Mouse (Mus musculus): ENCODE data around the gene Ccdc110. TPM values are rescaled to one million over a fixed set of nuclear protein-coding genes. Genes with fewer than 3 reads are reported as not detected.
A peak's percentile ranks its signal among the peaks of the same experiment; 100 is the strongest.

The Ccdc110 gene
- polyA plus RNA-seq (2014; fragmentation: Nextera tagmentation; extraction: Ambion mirVana) = 0.11 TPM in 1 of 2 replicates, not detected in the other

DNA sequence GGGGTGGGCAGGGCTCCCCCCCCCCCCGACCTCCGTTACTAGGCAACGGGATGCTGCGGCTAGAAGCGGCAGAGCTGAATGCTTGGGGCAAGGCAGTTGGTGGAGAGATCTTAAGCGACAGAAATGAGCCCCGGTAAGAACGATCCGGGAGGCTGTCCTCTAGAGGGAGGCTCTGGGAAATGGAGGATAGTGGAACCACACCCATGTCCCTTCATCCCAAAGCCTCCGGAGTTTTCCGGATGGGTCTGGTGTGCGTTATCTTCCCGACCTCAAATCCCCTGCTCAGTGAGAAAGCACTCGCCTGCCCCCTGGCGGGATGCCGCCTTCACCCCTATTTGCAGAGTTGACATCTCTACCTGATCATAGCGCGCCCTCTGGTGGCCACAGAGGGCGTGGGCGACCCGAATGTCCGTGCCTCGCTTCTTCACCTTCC lies at the start of gene Ccdc110:
Ccdc110 (plus strand) TSS at position 38 of the 433 bp plus-strand sequence.
- DNase-seq (ENCODE audit: low spot score) = peak; percentile 99
- Histone ChIP-seq H3K4me2 (ENCODE audit: low read depth, severe bottlenecking) (peak within 1 kb of the TSS; percentile 40; the same call in 1 of the 2 replicates), H3K27ac (replicated peaks; ENCODE audit: low read depth, low read length) (no peak within 1 kb of the TSS), H3K9me3 (ENCODE audit: control insufficient read depth, low read length) (no peaks in the 10 kb centered on the region), H3K36me3 (ENCODE audit: control insufficient read depth, insufficient read depth, low read length) (no peaks in the 10 kb centered on the region), H3K27me3 (ENCODE audit: control insufficient read depth, insufficient read depth, low read length) (no peaks in the 10 kb centered on the region), H3K4me3 (ENCODE audit: low read depth, low read length) (peak within 1 kb of the TSS; percentile 19), H3K9ac (ENCODE audit: low read length) (no peak within 1 kb of the TSS), H3K4me1 (ENCODE audit: control insufficient read depth, insufficient read depth, low read length) (no peaks in the 10 kb centered on the region)
- 3% methylated on average over 23 of the region's 23 CpGs for WGBS
- peak; percentile 62; the same call in 1 of the 2 replicates for ATAC-seq (ENCODE audit: insufficient number of reproducible peaks, low FRiP score, low TSS enrichment, low read depth)

DNA sequence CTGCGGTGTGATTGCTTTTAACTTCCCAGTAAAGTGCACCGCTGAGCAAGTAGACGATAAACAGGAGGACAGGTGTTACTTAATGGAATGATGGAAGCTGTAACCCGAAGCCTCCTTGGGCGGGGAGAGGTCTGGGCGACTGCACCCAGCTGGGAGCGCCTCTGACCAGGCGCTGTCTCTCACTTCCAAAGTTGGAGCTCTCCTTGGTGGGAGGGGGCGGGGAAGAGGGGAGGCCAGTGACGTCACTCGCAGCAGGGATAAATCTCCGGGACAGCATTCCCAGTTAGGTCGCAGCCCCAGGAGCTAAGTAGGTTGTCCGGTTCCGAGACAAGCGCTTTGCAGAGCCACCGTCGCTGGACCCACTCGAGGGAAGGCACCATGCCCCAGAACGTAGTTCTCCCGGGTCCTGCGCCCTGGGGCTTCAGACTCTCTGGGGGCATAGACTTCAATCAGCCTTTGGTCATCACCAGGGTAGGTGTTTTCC lies 49.2 kb upstream of the Ccdc110 start, which contains the start of gene Pdlim3:
Pdlim3 (plus strand) TSS at position 260 of the 484 bp plus-strand sequence.
- Histone ChIP-seq H3K27me3 (ENCODE audit: control insufficient read depth, insufficient read depth, low read length) (no peaks in the 10 kb centered on the region), H3K27ac (replicated peaks; ENCODE audit: low read depth, low read length) (no peak within 1 kb of the TSS), H3K4me1 (ENCODE audit: control insufficient read depth, insufficient read depth, low read length) (no peaks in the 10 kb centered on the region), H3K9me3 (ENCODE audit: control insufficient read depth, low read length) (no peaks in the 10 kb centered on the region), H3K4me2 (ENCODE audit: low read depth, severe bottlenecking) (peak within 1 kb of the TSS; percentile 67), H3K4me3 (ENCODE audit: low read depth, low read length) (peak within 1 kb of the TSS; percentile 24), H3K9ac (ENCODE audit: low read length) (no peak within 1 kb of the TSS), H3K36me3 (ENCODE audit: control insufficient read depth, insufficient read depth, low read length) (no peaks in the 10 kb centered on the region)
- peak; percentile 83 for ATAC-seq (ENCODE audit: insufficient number of reproducible peaks, low FRiP score, low TSS enrichment, low read depth)
- peak; percentile 75 for DNase-seq (ENCODE audit: low spot score)
- under 1% methylated on average over 22 of the region's 22 CpGs for WGBS

DNA sequence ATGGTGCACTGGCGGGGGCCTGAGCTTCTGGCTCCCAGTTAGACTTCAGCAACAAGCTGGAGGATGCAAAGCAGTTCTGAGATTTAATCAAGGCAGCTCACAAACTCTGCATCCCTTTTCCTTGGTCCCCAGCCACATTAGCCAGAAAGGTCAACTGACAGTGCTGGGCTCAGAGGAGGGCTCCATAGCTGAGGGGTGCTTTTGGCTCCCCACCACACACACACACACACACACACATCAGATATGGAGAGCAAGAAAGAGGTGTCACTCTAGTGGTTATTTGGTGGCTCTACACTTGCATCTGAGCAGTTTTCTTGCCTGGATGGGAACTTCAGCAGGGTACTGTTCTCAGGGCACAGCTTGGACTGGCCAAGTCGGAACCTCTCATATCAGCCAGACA lies 48.6 kb upstream of the Ccdc110 start:
- Histone ChIP-seq H3K9ac (ENCODE audit: low read length) (no peak overlapping the region), H3K27ac (replicated peaks; ENCODE audit: low read depth, low read length) (no peak overlapping the region), H3K4me3 (ENCODE audit: low read depth, low read length) (peak overlapping the region; percentile 24), H3K4me2 (ENCODE audit: low read depth, severe bottlenecking) (peak overlapping the region; percentile 67), H3K9me3 (ENCODE audit: control insufficient read depth, low read length) (no peaks in the 10 kb centered on the region), H3K36me3 (ENCODE audit: control insufficient read depth, insufficient read depth, low read length) (no peaks in the 10 kb centered on the region), H3K27me3 (ENCODE audit: control insufficient read depth, insufficient read depth, low read length) (no peaks in the 10 kb centered on the region), H3K4me1 (ENCODE audit: control insufficient read depth, insufficient read depth, low read length) (no peaks in the 10 kb centered on the region)
- no peak for DNase-seq (ENCODE audit: low spot score)
- 0 out of 2 replicates have a peak, but pooled peaks have one; percentile 32 for ATAC-seq (ENCODE audit: insufficient number of reproducible peaks, low FRiP score, low TSS enrichment, low read depth)
- 26% methylated on average over 2 of the region's 2 CpGs for WGBS

DNA sequence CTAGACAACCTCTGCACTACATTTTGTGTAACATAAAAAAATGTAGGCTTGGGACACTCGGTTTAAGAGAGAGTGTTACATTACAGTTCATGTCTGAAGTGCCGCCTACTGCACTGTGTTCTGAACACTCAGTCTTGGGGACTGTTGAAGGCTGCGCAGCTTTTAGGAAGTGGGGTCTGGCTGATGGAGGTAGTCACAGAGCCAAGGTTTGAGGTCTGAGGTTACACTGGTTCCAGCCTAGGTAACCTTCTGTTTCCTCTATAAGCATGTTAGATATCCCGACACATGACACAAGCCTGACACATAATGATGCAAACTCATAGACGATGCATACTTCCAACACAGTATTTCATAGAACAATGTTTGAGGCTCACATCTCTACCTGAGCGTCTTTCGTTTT lies 44.7 kb upstream of the Ccdc110 start:
- H3K4me2 ChIP-seq (ENCODE audit: low read depth, severe bottlenecking) = no peak overlapping the region
- WGBS = 92% methylated on average over 7 of the region's 7 CpGs
- H3K4me3 ChIP-seq (ENCODE audit: low read depth, low read length) = no peak overlapping the region
- ATAC-seq (ENCODE audit: insufficient number of reproducible peaks, low FRiP score, low TSS enrichment, low read depth) (no peak), DNase-seq (ENCODE audit: low spot score) (no peak)
- no peaks in the 10 kb centered on the region for H3K9me3 ChIP-seq (ENCODE audit: control insufficient read depth, low read length)
- H3K4me1 ChIP-seq (ENCODE audit: control insufficient read depth, insufficient read depth, low read length) = no peaks in the 10 kb centered on the region
- no peaks in the 10 kb centered on the region for H3K36me3 ChIP-seq (ENCODE audit: control insufficient read depth, insufficient read depth, low read length)
- no peak overlapping the region for H3K27ac ChIP-seq (replicated peaks; ENCODE audit: low read depth, low read length)
- no peak overlapping the region for H3K9ac ChIP-seq (ENCODE audit: low read length)
- H3K27me3 ChIP-seq (ENCODE audit: control insufficient read depth, insufficient read depth, low read length) = no peaks in the 10 kb centered on the region

DNA sequence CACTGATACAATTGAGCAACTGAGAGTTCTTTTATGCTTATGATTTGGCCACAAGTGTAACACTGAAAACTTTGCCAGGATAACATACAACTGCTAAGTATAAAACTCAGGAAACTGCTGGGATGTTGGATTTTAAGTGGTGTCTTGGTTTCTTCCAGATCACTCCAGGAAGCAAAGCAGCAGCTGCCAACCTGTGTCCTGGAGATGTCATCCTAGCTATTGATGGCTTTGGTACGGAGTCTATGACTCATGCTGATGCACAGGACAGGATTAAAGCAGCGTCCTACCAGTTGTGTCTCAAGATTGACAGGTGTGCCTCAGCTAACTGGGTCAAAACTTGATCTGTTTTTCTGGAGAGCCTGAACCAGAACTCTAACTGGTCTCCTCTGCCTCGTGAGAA lies 37.8 kb upstream of the Ccdc110 start:
- Histone ChIP-seq H3K4me1 (ENCODE audit: control insufficient read depth, insufficient read depth, low read length) (no peaks in the 10 kb centered on the region), H3K4me3 (ENCODE audit: low read depth, low read length) (no peak overlapping the region), H3K9ac (ENCODE audit: low read length) (no peak overlapping the region), H3K9me3 (ENCODE audit: control insufficient read depth, low read length) (no peaks in the 10 kb centered on the region), H3K27ac (replicated peaks; ENCODE audit: low read depth, low read length) (no peak overlapping the region), H3K4me2 (ENCODE audit: low read depth, severe bottlenecking) (no peak overlapping the region), H3K36me3 (ENCODE audit: control insufficient read depth, insufficient read depth, low read length) (no peaks in the 10 kb centered on the region), H3K27me3 (ENCODE audit: control insufficient read depth, insufficient read depth, low read length) (no peaks in the 10 kb centered on the region)
- DNase-seq (ENCODE audit: low spot score) (no peak), ATAC-seq (ENCODE audit: insufficient number of reproducible peaks, low FRiP score, low TSS enrichment, low read depth) (no peak)
- 87% methylated on average over 3 of the region's 3 CpGs for WGBS

DNA sequence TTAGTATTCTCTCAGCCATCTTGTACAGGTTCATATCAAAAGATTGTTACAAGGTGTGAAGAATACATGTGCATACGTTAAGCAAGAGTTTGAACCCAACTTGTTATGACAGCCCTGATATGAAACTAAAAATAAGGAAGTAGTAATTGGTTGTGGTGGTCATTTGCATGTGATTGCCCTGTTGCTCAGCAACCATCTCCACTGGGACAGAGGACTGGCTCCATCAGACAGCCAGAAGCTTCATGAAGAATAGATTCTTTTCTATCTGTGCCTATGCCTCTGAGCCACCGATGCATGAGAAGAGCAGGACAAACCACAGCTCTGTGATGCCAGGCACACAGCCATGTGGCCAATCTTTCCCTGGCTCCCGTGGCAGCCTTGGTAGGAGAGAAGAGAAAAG lies 34.6 kb upstream of the Ccdc110 start:
- Histone ChIP-seq H3K4me3 (ENCODE audit: low read depth, low read length) (no peak overlapping the region), H3K9ac (ENCODE audit: low read length) (no peak overlapping the region), H3K4me2 (ENCODE audit: low read depth, severe bottlenecking) (no peak overlapping the region), H3K27me3 (ENCODE audit: control insufficient read depth, insufficient read depth, low read length) (no peaks in the 10 kb centered on the region), H3K9me3 (ENCODE audit: control insufficient read depth, low read length) (no peaks in the 10 kb centered on the region), H3K4me1 (ENCODE audit: control insufficient read depth, insufficient read depth, low read length) (no peaks in the 10 kb centered on the region), H3K27ac (replicated peaks; ENCODE audit: low read depth, low read length) (no peak overlapping the region), H3K36me3 (ENCODE audit: control insufficient read depth, insufficient read depth, low read length) (no peaks in the 10 kb centered on the region)
- WGBS = 85% methylated on average over 3 of the region's 3 CpGs
- DNase-seq (ENCODE audit: low spot score) = no peak
- ATAC-seq (ENCODE audit: insufficient number of reproducible peaks, low FRiP score, low TSS enrichment, low read depth) = no peak

DNA sequence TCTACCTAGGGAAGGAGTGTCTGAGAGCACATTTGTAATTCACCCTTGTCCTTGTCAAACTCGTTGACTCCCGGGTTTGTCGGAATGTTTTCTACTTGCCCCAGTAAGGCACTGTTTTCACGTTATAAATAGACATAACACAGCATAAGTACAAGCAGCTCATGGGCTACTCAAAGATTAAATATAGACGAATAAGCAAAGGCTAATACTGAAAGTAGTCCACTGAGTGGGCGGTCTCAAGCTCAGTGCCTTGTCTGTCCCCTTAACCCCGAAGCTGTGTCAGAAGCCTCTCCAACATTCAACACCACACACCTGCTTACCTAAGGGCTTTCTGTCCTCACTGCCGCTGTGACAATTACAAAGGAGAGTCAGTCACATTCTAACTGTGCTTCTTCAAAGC lies 32.8 kb upstream of the Ccdc110 start:
- H3K27ac ChIP-seq (replicated peaks; ENCODE audit: low read depth, low read length) = no peak overlapping the region
- no peak overlapping the region for H3K9ac ChIP-seq (ENCODE audit: low read length)
- ATAC-seq (ENCODE audit: insufficient number of reproducible peaks, low FRiP score, low TSS enrichment, low read depth) (no peak), DNase-seq (ENCODE audit: low spot score) (no peak)
- no peaks in the 10 kb centered on the region for H3K36me3 ChIP-seq (ENCODE audit: control insufficient read depth, insufficient read depth, low read length)
- no peaks in the 10 kb centered on the region for H3K9me3 ChIP-seq (ENCODE audit: control insufficient read depth, low read length)
- H3K4me2 ChIP-seq (ENCODE audit: low read depth, severe bottlenecking) = no peak overlapping the region
- H3K4me1 ChIP-seq (ENCODE audit: control insufficient read depth, insufficient read depth, low read length) = no peaks in the 10 kb centered on the region
- H3K27me3 ChIP-seq (ENCODE audit: control insufficient read depth, insufficient read depth, low read length) = no peaks in the 10 kb centered on the region
- H3K4me3 ChIP-seq (ENCODE audit: low read depth, low read length) = no peak overlapping the region
- 81% methylated on average over 8 of the region's 8 CpGs for WGBS

DNA sequence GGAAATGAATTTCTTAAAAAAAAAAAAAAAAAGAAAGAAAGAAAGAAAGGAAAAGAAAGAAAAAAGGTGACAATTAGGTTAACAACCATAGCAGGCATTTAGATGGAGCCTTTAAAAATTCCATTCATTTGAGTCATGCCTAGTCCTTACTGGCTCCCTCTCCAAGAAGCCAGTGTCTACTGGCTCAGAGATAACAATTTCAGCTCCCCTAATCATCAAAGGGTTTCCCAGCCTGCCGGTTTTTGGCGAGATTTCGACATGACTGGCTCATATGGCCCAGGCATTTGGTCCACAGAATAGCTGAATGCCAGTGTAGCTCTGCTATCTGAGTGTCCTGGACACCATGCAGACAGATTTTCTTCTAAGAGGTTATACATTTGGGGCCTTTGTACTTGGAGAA lies 30.8 kb upstream of the Ccdc110 start:
- no peak for ATAC-seq (ENCODE audit: insufficient number of reproducible peaks, low FRiP score, low TSS enrichment, low read depth)
- Histone ChIP-seq H3K27ac (replicated peaks; ENCODE audit: low read depth, low read length) (no peak overlapping the region), H3K4me1 (ENCODE audit: control insufficient read depth, insufficient read depth, low read length) (no peaks in the 10 kb centered on the region), H3K9me3 (ENCODE audit: control insufficient read depth, low read length) (no peaks in the 10 kb centered on the region), H3K4me3 (ENCODE audit: low read depth, low read length) (no peak overlapping the region), H3K4me2 (ENCODE audit: low read depth, severe bottlenecking) (no peak overlapping the region), H3K27me3 (ENCODE audit: control insufficient read depth, insufficient read depth, low read length) (no peaks in the 10 kb centered on the region), H3K36me3 (ENCODE audit: control insufficient read depth, insufficient read depth, low read length) (no peaks in the 10 kb centered on the region), H3K9ac (ENCODE audit: low read length) (no peak overlapping the region)
- DNase-seq (ENCODE audit: low spot score) = no peak
- 24% methylated on average over 3 of the region's 3 CpGs for WGBS

Data from limb, embryonic 11.5 days (tissue).